Mouse (Mus musculus) heart, postnatal 0 days (tissue): Measurements from ENCODE around the gene Picalm.

Experiments used
- CTCF ChIP-seq: IDR thresholded peaks from 2 replicates; pipeline ENCODE4 v1.5.1; 2016; ENCODE audit warnings: antibody characterized with exemption, control low read depth, low read depth
- EP300 ChIP-seq: IDR thresholded peaks from 2 replicates; pipeline ENCODE4 v1.6.1; 2016; ENCODE audit warnings: antibody characterized with exemption, low read depth

GRCm38 (mm10) chr7:90259899-90260298 lies 129.9 kb downstream of the Picalm start:
- TF ChIP-seq CTCF, result no peak
- no peak for TF ChIP-seq EP300
